Mouse (Mus musculus) embryonic facial prominence, embryonic 11.5 days (tissue): ENCODE data around the gene Itm2b. TPM values are rescaled to one million over a fixed set of nuclear protein-coding genes. Genes with fewer than 3 reads are reported as not detected.
A peak's percentile ranks its signal among the peaks of the same experiment; 100 is the strongest.

ENCODE experiments used
- ATAC-seq: fragments of 200-750 bp; cut with Nextera tagmentation; replicated peaks from 2 replicates; pipeline ENCODE4 v1.8.0; 2017; ENCODE audit warnings: low read depth; ENCODE audit not compliant: insufficient number of reproducible peaks, low FRiP score, low TSS enrichment
- DNase-seq: peaks from one replicate; pipeline ENCODE4 v3.0.0-alpha.2; 2015; ENCODE audit warnings: low spot score
- H3K27ac ChIP-seq: fragments of 300-500 bp; sonication (generic); replicated peaks from 2 replicates; pipeline ENCODE4 v1.5.1; 2014; ENCODE audit warnings: mild to moderate bottlenecking, low read depth, low read length, control low read depth
- H3K27me3 ChIP-seq: fragments of 300-500 bp; sonication (generic); 2 replicates; pipeline ENCODE4 v1.6.1; 2014; ENCODE audit warnings: mild to moderate bottlenecking, low read length, moderate library complexity, mixed read lengths; ENCODE audit not compliant: control insufficient read depth, insufficient read depth
- H3K36me3 ChIP-seq: fragments of 300-500 bp; sonication (generic); replicated peaks from 2 replicates; pipeline ENCODE4 v1.6.1; 2014; ENCODE audit warnings: low read depth, mild to moderate bottlenecking, low read length, moderate library complexity, mixed read lengths; ENCODE audit not compliant: control insufficient read depth, insufficient read depth
- H3K4me1 ChIP-seq: fragments of 300-500 bp; sonication (generic); 2 replicates; pipeline ENCODE4 v1.6.1; 2014; ENCODE audit warnings: low read length, mixed read lengths; ENCODE audit not compliant: control insufficient read depth, insufficient read depth
- H3K4me2 ChIP-seq: fragments of 300-500 bp; sonication (generic); 2 replicates; pipeline ENCODE4 v1.6.1; 2014; ENCODE audit warnings: low read depth, mild to moderate bottlenecking, control low read depth, low read length, moderate library complexity
- H3K4me3 ChIP-seq: fragments of 300-500 bp; sonication (generic); 2 replicates; pipeline ENCODE4 v1.5.1; 2014; ENCODE audit warnings: low read depth, low read length, control low read depth
- H3K9ac ChIP-seq: fragments of 300-500 bp; sonication (generic); replicated peaks from 2 replicates; pipeline ENCODE4 v1.6.1; 2014; ENCODE audit warnings: mild to moderate bottlenecking, control low read depth, low read length
- H3K9me3 ChIP-seq: fragments of 300-500 bp; sonication (generic); replicated peaks from 2 replicates; pipeline ENCODE4 v1.6.1; 2016; ENCODE audit warnings: mild to moderate bottlenecking, low read length, inconsistent platforms, mixed read lengths; ENCODE audit not compliant: control insufficient read depth
- WGBS: fragments of 180-500 bp; shearing (Covaris S2); extraction: QIAGEN DNeasy Blood & Tissue Kit; methylation state at CpG from one replicate; pipeline ENCODE4 v1.1.7; 2014; 5-methylcytosine and 5-hydroxymethylcytosine counted together
- polyA plus RNA-seq: library from polyadenylated mRNA; unstranded; fragments of >200 nt; fragmentation: Nextera tagmentation; extraction: Ambion mirVana; gene quantifications from 2 replicates; pipeline ENCODE4 v1.2.1, GENCODE M21; 2014

Itm2b gene
- polyA plus RNA-seq, 1 experiment from 2014 or later, result 378 TPM

GRCm38 (mm10) chr14:73402296-73403035 is 17.4 kb upstream of the Itm2b start:
- Histone ChIP-seq H3K27ac (no peak overlapping the region), H3K9me3 (no peaks in the 10 kb centered on the region), H3K9ac (no peak overlapping the region), H3K27me3 (no peaks in the 10 kb centered on the region), H3K4me1 (no peaks in the 10 kb centered on the region), H3K4me2 (no peak overlapping the region), H3K4me3 (no peak overlapping the region), H3K36me3 (no peaks in the 10 kb centered on the region)
- 79% methylated on average over 11 of the region's 11 CpGs for WGBS
- no peak for DNase-seq
- no peak for ATAC-seq

DNA sequence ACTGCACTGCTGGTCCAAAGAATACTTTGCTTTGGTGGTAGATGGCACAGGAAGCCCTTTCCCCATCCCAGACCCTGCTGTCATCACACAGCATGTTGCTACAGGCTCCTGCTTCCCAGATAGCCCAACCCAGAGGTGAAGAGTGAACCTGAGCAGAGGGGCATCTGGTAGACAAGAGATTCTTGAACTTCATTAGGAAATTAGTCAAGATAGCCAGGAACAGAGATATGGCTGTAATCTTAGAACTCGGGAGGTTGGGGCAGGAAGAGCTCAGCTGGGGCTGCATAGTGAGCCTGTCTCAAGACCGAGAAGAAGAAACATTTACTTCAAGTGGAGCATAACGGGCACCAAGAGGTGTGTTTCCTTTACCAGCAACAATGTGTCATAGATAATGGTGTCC is 16.3 kb upstream of the Itm2b start:
- no peak for DNase-seq
- H3K27ac ChIP-seq, result no peak overlapping the region

DNA sequence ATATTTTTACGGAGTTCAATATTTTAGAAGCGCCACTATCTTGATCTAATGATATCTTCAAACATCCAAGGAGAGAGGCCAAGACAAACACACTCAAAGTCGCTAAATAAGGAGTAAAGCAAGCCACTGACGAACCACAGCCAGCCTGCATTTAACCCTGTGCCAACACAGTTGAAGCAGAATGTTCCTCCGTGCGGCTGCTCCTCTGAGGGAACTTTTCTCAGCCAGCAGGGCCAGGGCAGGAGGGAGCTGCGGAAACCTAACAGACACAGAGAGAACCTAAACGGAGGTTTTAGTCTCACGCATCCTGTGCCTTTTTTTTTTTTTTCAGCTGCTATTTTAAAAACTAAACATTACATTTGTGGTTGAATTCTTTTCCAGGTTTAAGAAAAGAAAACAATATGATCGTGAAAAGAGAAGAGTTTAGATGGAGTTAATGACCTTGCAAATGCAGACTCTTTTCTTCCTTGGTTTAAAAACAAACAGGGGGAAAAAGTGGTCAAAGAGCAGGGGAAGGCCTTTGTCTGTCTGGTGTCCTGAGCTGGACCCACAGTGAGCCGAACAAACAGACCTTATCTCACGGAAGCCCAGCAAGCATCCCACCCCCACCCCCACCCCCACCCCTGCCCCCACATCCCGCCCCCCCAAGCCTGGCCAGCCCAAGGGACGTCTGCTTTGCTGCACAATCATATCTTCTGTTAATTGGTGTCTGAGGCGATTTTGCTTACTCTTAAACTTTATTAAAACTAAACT is 15.0 kb upstream of the Itm2b start:
- no peak for ATAC-seq
- H3K4me1 ChIP-seq, result no peaks in the 10 kb centered on the region
- WGBS, result 29% methylated on average over 15 of the region's 15 CpGs
- no peaks in the 10 kb centered on the region for H3K27me3 ChIP-seq
- H3K4me2 ChIP-seq, result no peak overlapping the region
- peak; percentile 46 for DNase-seq
- no peaks in the 10 kb centered on the region for H3K9me3 ChIP-seq
- no peak overlapping the region for H3K9ac ChIP-seq
- H3K4me3 ChIP-seq, result no peak overlapping the region
- H3K27ac ChIP-seq, result no peak overlapping the region
- H3K36me3 ChIP-seq, result no peaks in the 10 kb centered on the region

More for the DNA sequence above, 16.3 kb upstream of the Itm2b start:
- H3K4me2 ChIP-seq, result no peak overlapping the region
- no peak overlapping the region for H3K4me3 ChIP-seq
- H3K4me1 ChIP-seq, result no peaks in the 10 kb centered on the region
- ATAC-seq, result no peak
- WGBS, result 60% methylated on average over 3 of the region's 3 CpGs
- H3K9ac ChIP-seq, result no peak overlapping the region
- no peaks in the 10 kb centered on the region for H3K36me3 ChIP-seq
- H3K9me3 ChIP-seq, result no peaks in the 10 kb centered on the region
- no peaks in the 10 kb centered on the region for H3K27me3 ChIP-seq

- Histone ChIP-seq H3K9ac (no peak overlapping the region), H3K4me3 (no peak overlapping the region), H3K4me1 (no peaks in the 10 kb centered on the region), H3K9me3 (no peaks in the 10 kb centered on the region), H3K27me3 (no peaks in the 10 kb centered on the region), H3K27ac (no peak overlapping the region), H3K36me3 (no peaks in the 10 kb centered on the region), H3K4me2 (no peak overlapping the region)
- DNase-seq, result no peak
- ATAC-seq, result no peak
- 60% methylated on average over 8 of the region's 8 CpGs for WGBS
Observed at GRCm38 (mm10) chr14:73398367-73398996, 13.4 kb upstream of the Itm2b start.

DNA sequence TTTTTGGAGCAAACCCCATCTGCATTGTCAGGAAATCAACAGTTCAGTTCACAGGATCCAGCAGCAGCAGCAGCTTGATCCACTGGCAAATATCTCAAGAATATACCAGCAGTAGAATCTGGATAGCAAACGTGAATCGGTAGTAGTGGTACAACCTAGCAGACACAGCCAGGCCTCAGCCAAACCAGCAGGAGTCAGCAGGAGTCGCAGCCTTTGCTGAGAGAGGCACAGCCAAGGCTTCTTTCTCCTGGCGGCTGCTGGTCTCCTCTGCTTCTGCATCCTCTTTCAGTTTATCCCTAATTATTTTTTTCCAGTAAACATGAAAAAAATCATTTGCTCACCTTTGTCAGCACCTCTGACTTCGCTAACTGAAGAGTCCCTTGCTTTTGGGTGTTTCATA is 10.7 kb upstream of the Itm2b start:
- Histone ChIP-seq H3K27me3 (no peaks in the 10 kb centered on the region), H3K4me2 (no peak overlapping the region), H3K36me3 (no peaks in the 10 kb centered on the region), H3K27ac (no peak overlapping the region), H3K9me3 (no peaks in the 10 kb centered on the region), H3K9ac (no peak overlapping the region), H3K4me1 (no peaks in the 10 kb centered on the region), H3K4me3 (no peak overlapping the region)
- no peak for ATAC-seq
- DNase-seq, result no peak
- WGBS, result 51% methylated on average over 5 of the region's 5 CpGs

- no peak overlapping the region for H3K4me3 ChIP-seq
- H3K4me2 ChIP-seq, result no peak overlapping the region
- no peak for ATAC-seq
- H3K9ac ChIP-seq, result no peak overlapping the region
- WGBS, result 73% methylated on average over 5 of the region's 5 CpGs
- H3K27ac ChIP-seq, result no peak overlapping the region
- H3K36me3 ChIP-seq, result no peaks in the 10 kb centered on the region
- no peaks in the 10 kb centered on the region for H3K27me3 ChIP-seq
- no peak for DNase-seq
- no peaks in the 10 kb centered on the region for H3K9me3 ChIP-seq
- H3K4me1 ChIP-seq, result no peaks in the 10 kb centered on the region
Observed at GRCm38 (mm10) chr14:73394263-73395006, 9.3 kb upstream of the Itm2b start.

GRCm38 (mm10) chr14:73391457-73391856 is 6.4 kb upstream of the Itm2b start:
- Histone ChIP-seq H3K4me2 (no peak overlapping the region), H3K27ac (no peak overlapping the region), H3K36me3 (no peaks in the 10 kb centered on the region), H3K9ac (no peak overlapping the region), H3K9me3 (no peaks in the 10 kb centered on the region), H3K4me3 (no peak overlapping the region), H3K4me1 (no peaks in the 10 kb centered on the region), H3K27me3 (no peaks in the 10 kb centered on the region)
- 90% methylated on average over 1 of the region's 1 CpGs for WGBS
- no peak for ATAC-seq
- DNase-seq, result no peak
